32 mouse cellular contexts compared by ENCODE assay signal in the genomic region with DNA sequence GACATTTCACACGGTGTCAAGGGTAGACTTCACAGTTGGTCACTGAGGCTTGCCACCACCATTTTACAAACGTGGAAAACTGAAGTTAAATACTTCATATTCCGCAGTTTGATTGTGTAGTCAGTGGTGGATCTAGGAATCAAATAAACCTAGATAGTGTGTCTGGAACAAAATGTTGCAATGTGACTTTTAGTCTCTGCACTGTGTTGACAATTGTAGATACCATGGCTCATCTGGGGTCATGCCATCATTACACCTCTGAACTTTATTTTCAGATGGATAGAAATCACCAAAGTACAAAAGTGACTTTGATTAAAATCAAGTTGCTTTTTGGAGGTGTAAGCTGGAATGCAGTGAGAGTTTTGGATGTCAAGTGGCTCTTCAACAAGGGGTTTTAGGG.
"Had no signal": no experiment of that assay in that cellular context is flagged by ENCODE, and none has a peak within 500 bp of the region (broad histone marks: within the 10 kb centered on the region; RNA-seq: fewer than 3 reads in every experiment).

No protein-coding gene starts in this region.

- H3K4me2 ChIP-seq: limb, embryonic 12.5 days; limb, embryonic 13.5 days; limb, embryonic 15.5 days; liver, embryonic 11.5 days; liver, embryonic 12.5 days; liver, embryonic 13.5 days; liver, embryonic 15.5 days; lung, embryonic 14.5 days; lung, embryonic 15.5 days; midbrain, embryonic 11.5 days; midbrain, embryonic 12.5 days; midbrain, embryonic 13.5 days; midbrain, embryonic 15.5 days; neural tube, embryonic 12.5 days had no signal

- DNase-seq: left cerebral cortex, postnatal 4 days; liver; liver, embryonic 13.5 days; lung, adult 18-20 months; lung, adult 2 months; lung, embryonic 14.5 days; lung, postnatal 10 days; lung, postnatal 14 days; lung, postnatal 36 days; lung, postnatal 4 days; midbrain, embryonic 14.5 days had no signal

- H3K27me3 ChIP-seq: limb, embryonic 12.5 days; limb, embryonic 13.5 days; limb, embryonic 15.5 days; liver, embryonic 12.5 days; liver, embryonic 13.5 days; liver, embryonic 15.5 days; lung, embryonic 15.5 days; megakaryocyte, embryonic 14.5 days; midbrain, embryonic 12.5 days; midbrain, embryonic 13.5 days; midbrain, embryonic 15.5 days; neural tube, embryonic 12.5 days had no signal

- H3K36me3 ChIP-seq: limb, embryonic 10.5 days; limb, embryonic 12.5 days; limb, embryonic 13.5 days; limb, embryonic 15.5 days; liver, embryonic 12.5 days; liver, embryonic 13.5 days; liver, embryonic 15.5 days; lung, embryonic 15.5 days; midbrain, embryonic 10.5 days; midbrain, embryonic 12.5 days; midbrain, embryonic 13.5 days; midbrain, embryonic 15.5 days; neural tube, embryonic 12.5 days had no signal

- H3K9me3 ChIP-seq: limb, embryonic 10.5 days; limb, embryonic 13.5 days; limb, embryonic 15.5 days; liver, embryonic 12.5 days; liver, embryonic 13.5 days; liver, embryonic 15.5 days; lung, embryonic 15.5 days had no signal

- H3K9ac ChIP-seq: limb, embryonic 12.5 days; limb, embryonic 13.5 days; limb, embryonic 15.5 days; liver, embryonic 12.5 days; liver, embryonic 13.5 days; liver, embryonic 14.5 days; liver, embryonic 15.5 days; lung, embryonic 14.5 days; lung, embryonic 15.5 days; midbrain, embryonic 12.5 days; midbrain, embryonic 13.5 days; midbrain, embryonic 15.5 days; neural tube, embryonic 12.5 days had no signal

- H3K4me3 ChIP-seq: left cerebral cortex, adult 2 months; limb, embryonic 10.5 days; limb, embryonic 12.5 days; limb, embryonic 13.5 days; limb, embryonic 15.5 days; liver, embryonic 12.5 days; liver, embryonic 13.5 days; liver, embryonic 15.5 days; lung, embryonic 15.5 days; megakaryocyte, embryonic 14.5 days; midbrain, embryonic 10.5 days; midbrain, embryonic 12.5 days; midbrain, embryonic 13.5 days; midbrain, embryonic 15.5 days; myocyte; neural tube, embryonic 12.5 days had no signal

- ATAC-seq: liver, embryonic 12.5 days; lung, postnatal 0 days; midbrain, embryonic 13.5 days; midbrain, embryonic 15.5 days; midbrain, embryonic 16.5 days had no signal

- H3K27ac ChIP-seq: left cerebral cortex, adult 2 months; limb, embryonic 10.5 days; limb, embryonic 12.5 days; limb, embryonic 13.5 days; limb, embryonic 15.5 days; liver, embryonic 12.5 days; liver, embryonic 13.5 days; liver, embryonic 14.5 days; liver, embryonic 15.5 days; lung, embryonic 15.5 days; macrophage; midbrain, embryonic 10.5 days; midbrain, embryonic 12.5 days; midbrain, embryonic 13.5 days; midbrain, embryonic 15.5 days; neural tube, embryonic 12.5 days had no signal

- H3K4me1 ChIP-seq: limb, embryonic 10.5 days; limb, embryonic 12.5 days; limb, embryonic 13.5 days; limb, embryonic 15.5 days; liver, embryonic 12.5 days; liver, embryonic 13.5 days; liver, embryonic 15.5 days; lung, embryonic 15.5 days; megakaryocyte, embryonic 14.5 days; neural tube, embryonic 12.5 days had no signal
